Mouse (Mus musculus) 3T3-L1 (cell line): ENCODE data around the gene Gm13083.
"Not testable (repeated sequence)": the region's sequence is repeated elsewhere in the genome, so short reads cannot be mapped to it uniquely, and the experiment has no call there.

Experiments
- DNase-seq: peaks from one replicate; pipeline ENCODE4 v3.0.0-alpha.2; 2015; ENCODE audit warnings: low read depth, low spot score

Gene Gm13083

GRCm38 (mm10) chr4:143614703-143615102 lies at the start of gene Gm13083:
Gene Gm13083 (plus strand): TSS chr4:143615003.
- not testable (repeated sequence) for DNase-seq

- DNase-seq, result not testable (repeated sequence)
These were observed 2.9 kb upstream of the Gm13083 start for GRCm38 (mm10) chr4:143611927-143612326.

DNA sequence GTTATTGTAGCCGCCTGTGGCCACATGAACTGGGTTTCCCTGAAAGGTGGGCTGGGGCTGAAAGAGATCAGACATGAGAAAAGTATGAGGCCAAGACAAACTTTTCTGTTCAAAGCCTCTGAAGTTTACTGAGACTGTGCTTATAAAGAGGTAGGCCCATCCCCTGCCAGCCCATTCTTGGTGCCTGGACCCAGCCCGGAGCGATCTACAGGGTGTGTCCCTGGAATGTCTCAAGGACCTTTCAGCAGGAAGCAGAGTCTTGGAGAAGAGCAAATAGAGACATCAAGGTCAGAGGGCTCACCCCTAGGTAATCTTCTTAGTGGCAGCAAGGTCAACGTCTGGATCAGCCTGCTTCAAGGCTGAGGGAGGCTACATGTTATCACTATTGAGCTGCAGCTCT lies 3.3 kb downstream of the Gm13083 start:
- not testable (repeated sequence) for DNase-seq

DNA sequence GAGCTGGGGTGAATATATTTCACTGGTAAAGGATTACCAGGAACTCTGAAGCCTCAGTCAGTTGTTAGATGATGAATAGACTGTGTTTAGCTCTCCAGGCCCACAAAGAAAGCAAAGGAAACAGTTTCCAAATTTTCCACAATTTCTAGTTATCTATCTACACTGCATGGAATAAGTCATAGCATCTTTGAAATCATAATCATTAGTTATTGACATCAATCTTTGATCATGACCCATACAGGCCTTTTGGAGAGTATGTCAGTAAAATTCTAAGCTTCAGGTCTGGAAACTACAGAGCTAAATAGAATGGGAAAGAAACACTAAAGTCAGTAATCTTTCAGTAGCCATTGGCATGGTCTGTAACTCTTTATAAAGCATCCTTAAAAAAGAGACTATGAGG lies 42.3 kb downstream of the Gm13083 start, which contains the start of gene Gm13088:
Gene Gm13088 (minus strand): TSS at position 101 of the 400 bp plus-strand sequence.
- DNase-seq, result not testable (repeated sequence)
